Mouse (Mus musculus): ENCODE data around the gene Prss56.

Prss56 gene

DNA sequence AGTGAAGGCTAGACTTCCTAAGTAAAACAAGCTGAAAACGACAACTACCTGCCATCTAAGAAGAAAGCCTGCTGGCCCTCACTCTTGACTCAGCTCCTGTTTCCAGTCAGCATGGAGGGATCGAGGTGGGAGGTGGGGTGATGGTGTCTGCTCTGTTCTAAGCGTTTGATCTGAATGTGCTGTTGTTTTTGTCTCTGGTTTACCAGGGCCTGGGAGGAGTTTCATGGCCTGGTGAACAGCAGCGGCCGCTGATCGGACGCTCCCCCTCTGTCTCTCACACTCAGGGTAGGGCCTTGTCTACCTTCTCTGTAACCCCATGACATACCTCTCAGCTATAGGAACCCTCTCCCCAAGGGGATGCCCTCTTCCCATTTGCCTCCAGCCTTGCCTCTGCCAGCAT is 49.1 kb downstream of the Prss56 start:
- DNase-seq (ENCODE audit: low spot score) = no peak

All from ovary, adult 18-20 months (tissue).